Mouse (Mus musculus) embryonic facial prominence, embryonic 10.5 days (tissue): ENCODE results near the gene Ldlrad2. TPM values are rescaled to one million over a fixed set of nuclear protein-coding genes. Genes with fewer than 3 reads are reported as not detected.

Experiments used
- DNase-seq: peaks from one replicate; pipeline ENCODE4 v3.0.0-alpha.2; 2017; ENCODE audit warnings: low spot score
- H3K27ac ChIP-seq: fragments of 300-500 bp; sonication (generic); replicated peaks from 2 replicates; pipeline ENCODE4 v1.5.1; 2016; ENCODE audit warnings: mild to moderate bottlenecking
- H3K27me3 ChIP-seq: fragments of 300-500 bp; sonication (generic); replicated peaks from 2 replicates; pipeline ENCODE4 v1.6.1; 2016; ENCODE audit warnings: low read depth, mild to moderate bottlenecking; ENCODE audit not compliant: poor library complexity, severe bottlenecking
- H3K36me3 ChIP-seq: fragments of 300-500 bp; sonication (generic); replicated peaks from 2 replicates; pipeline ENCODE4 v1.6.1; 2016; ENCODE audit warnings: mild to moderate bottlenecking, moderate library complexity
- H3K4me1 ChIP-seq: fragments of 300-500 bp; sonication (generic); 2 replicates; pipeline ENCODE4 v1.6.1; 2016
- H3K4me3 ChIP-seq: fragments of 300-500 bp; sonication (generic); 2 replicates; pipeline ENCODE4 v1.5.1; 2016; ENCODE audit warnings: mild to moderate bottlenecking, moderate library complexity
- H3K9me3 ChIP-seq: fragments of 300-500 bp; sonication (generic); 2 replicates; pipeline ENCODE4 v1.6.1; 2016; ENCODE audit warnings: mild to moderate bottlenecking
- WGBS: fragments of 180-500 bp; shearing (Covaris S2); methylation state at CpG from one replicate; pipeline ENCODE4 v1.1.7; 2016; 5-methylcytosine and 5-hydroxymethylcytosine counted together
- microRNA-seq: library from miRNA; unstranded; fragments of <30 nt; microRNA quantifications from one replicate; pipeline ENCODE4, GENCODE M21; 2017
- polyA plus RNA-seq: library from polyadenylated mRNA; unstranded; fragments of >200 nt; fragmentation: Nextera tagmentation; extraction: Ambion mirVana; gene quantifications from 2 replicates; pipeline ENCODE4 v1.2.1, GENCODE M21; 2016

Gene Ldlrad2
- polyA plus RNA-seq, 1 experiment from 2014 or later, result not detected

DNA sequence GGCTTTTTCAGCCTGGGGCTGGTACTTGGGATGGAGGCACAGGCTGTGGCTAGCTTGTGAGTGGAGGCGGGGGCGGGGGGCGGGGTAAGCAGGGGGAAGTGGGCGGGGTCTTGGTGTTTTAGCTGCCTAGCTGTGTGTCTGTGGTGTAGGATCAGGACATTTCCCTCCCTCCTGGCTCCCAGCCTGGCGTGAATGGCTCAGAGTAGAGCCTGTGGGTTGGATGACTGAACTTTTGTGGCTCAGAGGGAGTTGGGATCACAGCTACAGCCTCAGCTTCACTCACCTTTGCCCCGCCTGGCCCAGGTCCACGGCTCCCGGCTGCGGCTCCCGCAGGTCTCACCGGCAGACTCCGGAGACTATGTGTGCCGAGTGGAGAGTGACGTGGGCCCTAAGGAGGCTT is 34.0 kb downstream of the Ldlrad2 start:
- peaks cover 96% of the 10 kb centered on the region for H3K36me3 ChIP-seq
- H3K27ac ChIP-seq, result no peak overlapping the region
- H3K9me3 ChIP-seq, result no peaks in the 10 kb centered on the region
- H3K27me3 ChIP-seq, result no peaks in the 10 kb centered on the region
- H3K4me3 ChIP-seq, result no peak overlapping the region
- DNase-seq, result no peak
- 70% methylated on average over 14 of the region's 14 CpGs for WGBS
- H3K4me1 ChIP-seq, result no peaks in the 10 kb centered on the region

DNA sequence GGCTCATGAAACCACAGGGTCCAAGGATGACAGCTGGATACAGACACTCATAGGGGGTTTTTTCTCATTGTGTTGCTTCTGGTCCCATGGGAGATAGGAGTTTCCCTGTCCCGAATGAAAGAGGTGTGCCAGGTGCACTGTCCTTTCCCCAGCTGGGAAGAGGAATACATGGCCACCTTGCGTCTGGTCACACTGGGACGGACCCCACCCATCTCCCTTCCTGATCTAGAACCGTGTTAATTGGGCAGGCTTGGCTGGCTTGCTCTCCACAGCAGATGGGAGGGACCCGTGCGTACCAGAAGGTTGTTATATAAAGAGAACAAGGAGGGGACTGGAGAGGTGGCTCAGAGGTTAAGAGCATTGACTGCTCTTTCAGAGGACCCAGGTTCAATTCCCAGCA is 46.5 kb downstream of the Ldlrad2 start:
- WGBS, result 92% methylated on average over 6 of the region's 6 CpGs
- H3K27me3 ChIP-seq, result no peaks in the 10 kb centered on the region
- H3K4me1 ChIP-seq, result no peaks in the 10 kb centered on the region
- H3K4me3 ChIP-seq, result no peak overlapping the region
- peaks cover 95% of the 10 kb centered on the region for H3K36me3 ChIP-seq
- DNase-seq, result no peak
- H3K27ac ChIP-seq, result no peak overlapping the region
- no peaks in the 10 kb centered on the region for H3K9me3 ChIP-seq

GRCm38 (mm10) chr4:137527368-137527767 is 47.0 kb downstream of the Ldlrad2 start:
- Histone ChIP-seq H3K27me3 (no peaks in the 10 kb centered on the region), H3K27ac (no peak overlapping the region), H3K4me3 (no peak overlapping the region), H3K4me1 (no peaks in the 10 kb centered on the region), H3K36me3 (peaks cover 98% of the 10 kb centered on the region), H3K9me3 (no peaks in the 10 kb centered on the region)
- DNase-seq, result no peak
- 88% methylated on average over 4 of the region's 4 CpGs for WGBS

DNA sequence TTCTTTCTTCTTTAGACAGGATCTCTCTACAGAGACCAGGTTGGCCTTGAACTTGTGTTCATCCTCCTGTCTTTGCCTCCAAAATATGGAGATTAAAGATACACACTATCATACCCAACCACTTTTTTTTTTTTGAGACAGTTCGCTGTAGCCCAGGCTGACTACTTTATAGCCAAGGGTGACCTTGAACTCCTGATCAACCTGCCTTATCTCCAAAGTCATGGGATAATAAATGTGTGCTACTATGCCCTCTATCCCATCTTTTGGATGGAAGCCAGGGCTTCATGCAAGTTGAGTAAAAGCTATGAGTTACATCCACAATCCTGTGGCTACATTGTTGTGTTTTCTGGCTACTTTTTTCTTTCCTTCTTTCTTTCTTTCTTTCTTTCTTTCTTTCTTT is 48.9 kb downstream of the Ldlrad2 start:
- Histone ChIP-seq H3K4me3 (no peak overlapping the region), H3K9me3 (no peaks in the 10 kb centered on the region), H3K27me3 (no peaks in the 10 kb centered on the region), H3K4me1 (no peaks in the 10 kb centered on the region), H3K36me3 (peaks cover 99% of the 10 kb centered on the region), H3K27ac (no peak overlapping the region)
- WGBS, result 94% methylated on average over 1 of the region's 1 CpGs
- DNase-seq, result no peak

Small RNA genes lying within 50 kb of the gene (microRNA-seq; reads per million reads assigned to microRNA genes)
- gene Mir7018, result 4.0 reads per million, percentile 8 among the genes with 10 or more reads in this experiment

Other genes with a start within 250 kb of the Ldlrad2 start
- 568 and 585 TPM in 2 replicates for gene Cdc42, start 216.8 kb downstream of the Ldlrad2 start, polyA plus RNA-seq
- gene Cela3a, start 164.8 kb downstream of the Ldlrad2 start, polyA plus RNA-seq, result not detected in 2 replicates
- gene Cela3b, start 144.0 kb downstream of the Ldlrad2 start, polyA plus RNA-seq, result not detected in 2 replicates
- not detected in 2 replicates for gene 1700013G24Rik, start 121.3 kb downstream of the Ldlrad2 start, polyA plus RNA-seq
- gene Hspg2, start 105.8 kb downstream of the Ldlrad2 start, polyA plus RNA-seq, result 17.4 and 19.6 TPM in 2 replicates
- gene Usp48, start 19.2 kb upstream of the Ldlrad2 start, polyA plus RNA-seq, result 79.1 and 81.7 TPM in 2 replicates
- 3.8 and 6.9 TPM in 2 replicates for gene Rap1gap, start 90.2 kb upstream of the Ldlrad2 start, polyA plus RNA-seq
- 12.9 and 18.7 TPM in 2 replicates for gene Alpl, start 221.8 kb upstream of the Ldlrad2 start, polyA plus RNA-seq